Mouse (Mus musculus) lung, postnatal 0 days (tissue): ENCODE data around the gene Ncdn.

Source experiments
- CTCF ChIP-seq: IDR thresholded peaks from 2 replicates; pipeline ENCODE4 v1.5.1; 2016; ENCODE audit warnings: antibody characterized with exemption, mild to moderate bottlenecking
- EP300 ChIP-seq: IDR thresholded peaks from 2 replicates; pipeline ENCODE4 v1.6.1; 2016; ENCODE audit warnings: antibody characterized with exemption, mild to moderate bottlenecking, control low read depth

DNA sequence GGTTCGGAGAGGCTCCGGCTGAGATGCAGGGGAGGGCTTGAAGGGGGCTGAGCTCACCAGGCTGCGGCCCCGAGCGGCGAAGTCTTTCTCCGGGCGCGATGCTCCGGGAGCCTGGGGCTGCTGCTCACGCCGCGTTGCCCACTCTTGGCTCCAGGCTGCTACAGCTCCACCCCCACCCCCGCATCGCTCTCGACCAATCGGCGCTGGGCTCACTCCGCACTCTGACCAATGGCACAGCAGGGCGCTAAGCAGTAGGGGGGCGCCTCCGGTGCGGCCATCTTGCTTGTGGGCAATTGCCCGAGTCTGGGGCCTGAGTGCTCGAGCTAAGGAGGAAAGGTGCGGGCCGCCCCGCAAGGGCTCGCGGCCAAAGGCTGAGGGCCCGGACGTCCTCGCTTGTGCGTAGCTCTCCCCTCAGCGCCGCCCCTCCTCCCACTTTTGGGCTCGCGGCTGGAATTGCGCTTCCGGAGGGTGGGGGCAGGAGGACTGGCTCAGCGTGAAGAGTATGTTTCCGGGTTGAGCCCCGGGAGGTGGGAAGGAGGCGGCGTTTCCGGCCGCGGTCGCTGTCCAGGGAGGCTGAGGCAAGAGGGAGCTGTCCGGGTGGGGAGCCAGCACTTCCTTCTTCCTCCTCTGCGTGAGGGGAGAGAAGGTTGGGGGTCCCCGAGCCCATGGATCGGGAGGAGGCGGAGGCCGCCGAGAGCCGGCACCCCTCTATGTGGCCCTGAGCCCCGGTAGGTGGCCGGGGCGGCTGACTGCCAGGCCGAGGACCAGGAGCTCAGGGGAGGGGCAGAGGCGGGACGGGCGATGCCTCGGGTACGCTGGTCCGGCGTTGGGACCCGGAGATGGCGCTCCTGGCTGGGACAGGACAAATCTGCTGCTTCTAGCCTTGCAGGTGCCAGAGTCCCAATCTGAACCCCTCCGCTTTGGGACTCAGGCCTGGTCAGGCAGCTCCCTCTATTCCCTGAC lies at the start of gene Ncdn, which contains the start of gene AU040320:
- TF ChIP-seq CTCF (no peak), EP300 (peak; percentile 78)
